Mouse (Mus musculus) forebrain, embryonic 14.5 days (tissue): Measurements from ENCODE around the gene Babam1. TPM values are rescaled to one million over a fixed set of nuclear protein-coding genes. Genes with fewer than 3 reads are reported as not detected.

Experiments
- ATAC-seq: fragments of 200-750 bp; cut with Nextera tagmentation; 2 replicates; pipeline ENCODE4 v1.8.0; 2017; ENCODE audit warnings: mild to moderate bottlenecking, moderate library complexity
- DNase-seq: peaks from one replicate; pipeline ENCODE4 v3.0.0-alpha.2; 2015; ENCODE audit warnings: low spot score
- H3K27ac ChIP-seq: fragments of 300-500 bp; sonication (generic); 2 replicates; pipeline ENCODE4 v1.5.1; 2014; ENCODE audit warnings: low read depth, mild to moderate bottlenecking, control low read depth, low read length, moderate library complexity
- H3K27me3 ChIP-seq: fragments of 300-500 bp; sonication (generic); replicated peaks from 2 replicates; pipeline ENCODE4 v1.6.1; 2014; ENCODE audit warnings: low read length, control low read depth, mixed read lengths; ENCODE audit not compliant: control insufficient read depth, insufficient read depth
- H3K36me3 ChIP-seq: fragments of 300-500 bp; sonication (generic); 2 replicates; pipeline ENCODE4 v1.6.1; 2014; ENCODE audit warnings: low read length, control low read depth; ENCODE audit not compliant: control insufficient read depth, insufficient read depth
- H3K4me1 ChIP-seq: fragments of 300-500 bp; sonication (generic); 2 replicates; pipeline ENCODE4 v1.6.1; 2014; ENCODE audit warnings: antibody characterized with exemption, low read length, control low read depth; ENCODE audit not compliant: control insufficient read depth, insufficient read depth
- H3K4me2 ChIP-seq: fragments of 300-500 bp; sonication (generic); 2 replicates; pipeline ENCODE4 v1.6.1; 2014; ENCODE audit warnings: mild to moderate bottlenecking, control low read depth, low read length
- H3K4me3 ChIP-seq: fragments of 300-500 bp; sonication (generic); 2 replicates; pipeline ENCODE4 v1.5.1; 2014; ENCODE audit warnings: low read depth, low read length, control low read depth
- H3K9ac ChIP-seq: fragments of 300-500 bp; sonication (generic); 2 replicates; pipeline ENCODE4 v1.6.1; 2014; ENCODE audit warnings: mild to moderate bottlenecking, low read length, control low read depth, moderate library complexity
- H3K9me3 ChIP-seq: fragments of 300-500 bp; sonication (generic); replicated peaks from 2 replicates; pipeline ENCODE4 v1.6.1; 2016; ENCODE audit warnings: low read length, control low read depth, mixed read lengths; ENCODE audit not compliant: control insufficient read depth
- WGBS: fragments of 180-500 bp; shearing (Covaris S2); extraction: QIAGEN DNeasy Blood & Tissue Kit; methylation state at CpG from one replicate; pipeline ENCODE4 v1.1.7; 2014; 5-methylcytosine and 5-hydroxymethylcytosine counted together
- polyA plus RNA-seq: library from polyadenylated mRNA; unstranded; fragments of >200 nt; fragmentation: Nextera tagmentation; extraction: Ambion mirVana; gene quantifications from 2 replicates; pipeline ENCODE4 v1.2.1, GENCODE M21; 2014

Gene Babam1
- 91.7 and 97.0 TPM in 2 replicates for polyA plus RNA-seq

GRCm38 (mm10) chr8:71396639-71397305, at the start of gene Babam1:
TSS of gene Babam1 (plus strand) at chr8:71396861.
- peak; percentile 99 for ATAC-seq
- WGBS = under 1% methylated on average over 34 of the region's 34 CpGs
- peaks cover 19% of the 10 kb centered on the region for H3K36me3 ChIP-seq

GRCm38 (mm10) chr8:71351117-71351516, 45.5 kb upstream of the Babam1 start:
- ATAC-seq = no peak
- WGBS = 76% methylated on average over 3 of the region's 3 CpGs

More at GRCm38 (mm10) chr8:71396639-71397305, at the start of gene Babam1:
- DNase-seq = peak; percentile 98
- Histone ChIP-seq H3K9me3 (no peaks in the 10 kb centered on the region), H3K27me3 (no peaks in the 10 kb centered on the region), H3K4me1 (peaks cover 5% of the 10 kb centered on the region; the same call in 1 of the 2 replicates), H3K4me3 (peak within 1 kb of the TSS; percentile 80), H3K4me2 (peak within 1 kb of the TSS; percentile 77), H3K9ac (peak within 1 kb of the TSS; percentile 79), H3K27ac (peak within 1 kb of the TSS; percentile 44; the same call in 1 of the 2 replicates)

GRCm38 (mm10) chr8:71351520-71351919, 45.1 kb upstream of the Babam1 start:
- no peaks in the 10 kb centered on the region for H3K27me3 ChIP-seq
- DNase-seq (no peak), ATAC-seq (no peak)
- H3K9ac ChIP-seq = no peak overlapping the region
- H3K4me2 ChIP-seq = no peak overlapping the region
- no peak overlapping the region for H3K27ac ChIP-seq
- H3K4me1 ChIP-seq = no peaks in the 10 kb centered on the region
- H3K9me3 ChIP-seq = no peaks in the 10 kb centered on the region
- no peak overlapping the region for H3K4me3 ChIP-seq
- WGBS = 89% methylated on average over 1 of the region's 1 CpGs
- H3K36me3 ChIP-seq = peaks cover 98% of the 10 kb centered on the region

More at GRCm38 (mm10) chr8:71351117-71351516, 45.5 kb upstream of the Babam1 start:
- no peak for DNase-seq
- no peaks in the 10 kb centered on the region for H3K27me3 ChIP-seq
- no peak overlapping the region for H3K27ac ChIP-seq
- H3K9ac ChIP-seq = no peak overlapping the region
- H3K4me2 ChIP-seq = no peak overlapping the region
- peaks cover 98% of the 10 kb centered on the region for H3K36me3 ChIP-seq
- no peak overlapping the region for H3K4me3 ChIP-seq
- H3K4me1 ChIP-seq = no peaks in the 10 kb centered on the region
- no peaks in the 10 kb centered on the region for H3K9me3 ChIP-seq

- no peaks in the 10 kb centered on the region for H3K9me3 ChIP-seq
- no peaks in the 10 kb centered on the region for H3K4me1 ChIP-seq
- H3K27me3 ChIP-seq = no peaks in the 10 kb centered on the region
- ATAC-seq (no peak), DNase-seq (no peak)
- no peak overlapping the region for H3K9ac ChIP-seq
- no peak overlapping the region for H3K4me2 ChIP-seq
- no peak overlapping the region for H3K27ac ChIP-seq
- H3K4me3 ChIP-seq = no peak overlapping the region
- WGBS = 94% methylated on average over 3 of the region's 3 CpGs
- H3K36me3 ChIP-seq = peaks cover 77% of the 10 kb centered on the region
These were observed 38.6 kb upstream of the Babam1 start for GRCm38 (mm10) chr8:71358026-71358425.

- H3K9ac ChIP-seq = peak within 1 kb of the TSS; percentile 66
- peaks cover 10% of the 10 kb centered on the region for H3K4me1 ChIP-seq
- H3K9me3 ChIP-seq = no peaks in the 10 kb centered on the region
- H3K4me3 ChIP-seq = peak within 1 kb of the TSS; percentile 59
- peak; percentile 78 for ATAC-seq
- H3K27me3 ChIP-seq = no peaks in the 10 kb centered on the region
- H3K27ac ChIP-seq = peak within 1 kb of the TSS; percentile 85
- peaks cover 15% of the 10 kb centered on the region; the same call in 1 of the 2 replicates for H3K36me3 ChIP-seq
- peak within 1 kb of the TSS; percentile 82 for H3K4me2 ChIP-seq
- DNase-seq = peak; percentile 96
- WGBS = under 1% methylated on average over 56 of the region's 56 CpGs
These were observed 29.7 kb upstream of the Babam1 start, which contains the start of gene Use1 for GRCm38 (mm10) chr8:71366771-71367528. TSS of gene Use1 (plus strand) at chr8:71366848.

GRCm38 (mm10) chr8:71367529-71368176, 29.0 kb upstream of the Babam1 start:
- peak overlapping the region; percentile 59 for H3K4me3 ChIP-seq
- DNase-seq = no peak
- no peak for ATAC-seq
- H3K9me3 ChIP-seq = no peaks in the 10 kb centered on the region
- H3K4me2 ChIP-seq = peak overlapping the region; percentile 82
- peaks cover 10% of the 10 kb centered on the region for H3K4me1 ChIP-seq
- 0 out of 2 replicates have a peak overlapping the region, but pooled peaks have one; percentile 85 for H3K27ac ChIP-seq
- WGBS = 54% methylated on average over 17 of the region's 17 CpGs
- H3K9ac ChIP-seq = peak overlapping the region; percentile 66
- no peaks in the 10 kb centered on the region for H3K27me3 ChIP-seq
- peaks cover 15% of the 10 kb centered on the region; the same call in 1 of the 2 replicates for H3K36me3 ChIP-seq

- no peaks in the 10 kb centered on the region for H3K9me3 ChIP-seq
- H3K9ac ChIP-seq = no peak overlapping the region
- H3K4me1 ChIP-seq = peaks cover 10% of the 10 kb centered on the region
- DNase-seq = no peak
- no peak for ATAC-seq
- H3K4me2 ChIP-seq = no peak overlapping the region
- no peaks in the 10 kb centered on the region for H3K27me3 ChIP-seq
- H3K36me3 ChIP-seq = peaks cover 15% of the 10 kb centered on the region; the same call in 1 of the 2 replicates
- no peak overlapping the region for H3K27ac ChIP-seq
- H3K4me3 ChIP-seq = no peak overlapping the region
These were observed 28.3 kb upstream of the Babam1 start for GRCm38 (mm10) chr8:71368366-71368765.

GRCm38 (mm10) chr8:71369040-71369718, 27.5 kb upstream of the Babam1 start:
- Histone ChIP-seq H3K27ac (no peak overlapping the region), H3K27me3 (no peaks in the 10 kb centered on the region), H3K9ac (no peak overlapping the region), H3K4me3 (no peak overlapping the region), H3K4me2 (no peak overlapping the region), H3K9me3 (no peaks in the 10 kb centered on the region), H3K36me3 (peaks cover 15% of the 10 kb centered on the region; the same call in 1 of the 2 replicates), H3K4me1 (peaks cover 10% of the 10 kb centered on the region)
- no peak for ATAC-seq
- WGBS = 94% methylated on average over 10 of the region's 10 CpGs
- DNase-seq = no peak
